Mouse (Mus musculus): Measurements from ENCODE around the gene Tnfrsf9.

DNA sequence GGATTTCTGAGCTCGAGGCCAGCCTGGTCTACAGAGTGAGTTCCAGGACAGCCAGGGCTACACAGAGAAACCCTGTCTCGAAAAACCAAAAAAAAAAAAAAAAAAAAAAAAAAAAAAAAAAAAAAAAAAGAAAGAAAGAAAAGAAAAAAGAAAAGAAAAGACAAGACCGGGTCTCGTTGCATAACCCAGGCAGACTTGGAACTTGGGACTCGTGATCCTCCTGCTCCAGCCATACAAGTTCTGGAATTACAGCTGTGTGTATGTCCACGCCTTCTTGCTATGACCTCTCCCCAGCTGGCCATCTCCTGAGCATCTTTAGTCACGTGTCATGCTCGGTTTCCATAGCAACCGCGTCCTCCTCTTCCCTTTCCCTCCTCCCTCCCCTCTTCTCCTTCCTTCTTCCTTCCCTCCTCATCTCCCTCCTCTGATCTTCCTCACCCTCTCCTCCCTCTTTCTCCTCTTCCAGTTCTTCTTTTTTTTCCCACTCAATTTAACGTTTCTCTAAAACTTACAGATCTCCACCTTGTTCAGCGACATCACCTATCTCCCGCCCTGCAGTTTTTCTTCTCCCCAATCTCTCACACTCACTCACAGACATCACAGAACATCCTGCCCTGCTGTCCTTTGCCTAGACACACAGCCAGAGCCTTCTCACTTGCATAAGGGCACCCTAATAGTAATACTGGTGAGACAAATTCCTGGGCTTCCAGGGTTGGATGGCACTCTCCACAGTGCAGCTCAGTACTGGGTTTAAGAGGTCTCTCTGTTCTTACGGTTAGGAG lies 12.8 kb downstream of the Tnfrsf9 start:
- TF ChIP-seq CTCF (IDR thresholded peaks at IDR 0.05; ENCODE audit: low read depth) (no peak), EP300 (IDR thresholded peaks at IDR 0.05; ENCODE audit: low read depth) (no peak)

Data from heart, postnatal 0 days (tissue).